Mouse (Mus musculus) lung, postnatal 36 days (tissue): ENCODE measurements around the gene Olfr270.
A peak's percentile ranks its signal among the peaks of the same experiment; 100 is the strongest.

Experiments used
- DNase-seq: peaks from one replicate; pipeline ENCODE4 v3.0.0; 2022; ENCODE audit warnings: mixed read lengths

The Olfr270 gene

DNA sequence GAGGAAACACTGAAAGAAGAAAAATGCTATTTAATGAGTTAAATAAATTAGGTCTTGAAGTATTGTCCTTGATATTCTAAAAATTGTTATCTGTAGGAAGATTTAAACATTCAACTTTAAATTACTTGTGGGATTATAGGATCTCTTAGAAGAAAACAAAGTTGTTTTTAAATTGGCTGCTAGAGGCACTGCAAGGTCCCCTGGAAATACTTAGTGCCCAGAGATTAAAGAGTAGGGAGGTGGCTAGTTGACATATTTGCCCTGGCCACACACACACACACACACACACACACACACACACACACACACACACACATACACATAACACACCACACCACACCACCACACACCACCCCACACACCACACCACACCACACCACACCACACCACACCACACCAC is at the start of gene Olfr270:
Gene Olfr270, plus strand, starts transcription at position 301 of the 400 bp plus-strand sequence.
- no peak for DNase-seq

DNA sequence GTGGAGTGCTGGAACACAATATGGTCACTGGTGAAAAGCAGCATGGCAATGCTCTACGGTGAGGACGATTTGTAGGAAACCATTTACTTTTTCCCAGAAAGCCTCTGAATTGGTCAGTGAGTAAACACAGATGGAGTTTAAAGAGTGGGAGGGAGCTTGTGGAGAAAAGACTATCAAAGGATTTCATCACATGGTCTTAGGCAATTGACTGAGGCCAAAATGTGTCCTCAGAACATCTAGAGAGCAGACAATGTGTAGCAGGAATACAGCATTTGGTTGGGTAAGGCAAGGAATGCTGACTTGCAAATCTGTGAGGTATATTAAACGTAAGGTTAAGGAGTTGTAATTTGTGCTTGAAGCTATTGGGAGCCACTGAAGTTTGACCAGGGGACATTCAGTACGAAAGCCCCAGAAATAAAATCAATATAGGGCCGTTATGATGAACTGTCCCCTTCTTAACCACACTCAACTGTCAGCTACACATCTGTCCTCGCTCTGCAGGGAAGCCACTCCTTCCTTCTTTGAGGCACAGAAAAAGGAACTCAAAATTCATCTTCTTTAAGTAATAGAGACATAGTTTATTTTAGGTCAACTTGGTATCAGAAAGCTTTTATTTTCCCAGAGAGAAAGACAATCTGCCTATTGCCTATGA is 47.6 kb upstream of the Olfr270 start:
- DNase-seq = no peak

DNA sequence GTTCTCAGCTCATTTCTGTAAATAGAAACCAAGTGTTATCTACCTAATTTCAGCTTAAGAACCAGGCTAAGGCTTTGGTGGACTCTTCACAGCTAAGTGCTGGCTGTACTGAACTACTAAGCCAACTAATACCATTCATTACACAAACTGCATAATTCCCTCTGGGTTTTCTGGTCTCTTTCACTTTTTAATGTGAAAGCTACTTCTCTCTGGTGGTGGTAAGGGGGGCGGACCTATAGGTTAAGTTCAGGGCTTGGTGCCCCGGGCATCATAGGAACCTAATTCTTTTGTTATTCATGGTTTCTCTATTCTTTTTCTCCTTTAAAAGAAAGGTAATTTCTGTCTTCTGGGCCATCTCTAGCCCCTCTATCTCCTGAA is 47.0 kb upstream of the Olfr270 start:
- DNase-seq = no peak

DNA sequence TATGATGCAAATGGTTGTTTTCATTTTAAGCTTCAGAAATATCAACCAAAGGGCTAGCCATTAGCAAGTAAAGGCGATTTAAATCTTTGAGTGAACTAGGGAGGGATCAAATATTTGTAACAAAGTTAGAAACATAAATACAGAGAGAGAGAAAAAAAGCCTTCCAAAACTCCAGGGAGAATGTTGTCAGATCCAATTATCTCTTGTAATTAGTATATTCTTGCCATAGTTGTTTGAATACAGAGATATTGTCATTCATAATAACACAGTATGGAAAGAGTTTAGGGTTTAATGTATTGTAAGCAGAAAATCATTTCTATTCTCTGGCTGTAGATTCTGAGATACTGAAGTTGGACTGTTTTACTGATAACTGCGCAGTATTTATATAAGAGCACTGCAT is 45.3 kb upstream of the Olfr270 start, which contains the start of gene Olfr272:
Gene Olfr272, minus strand, starts transcription at position 101 of the 400 bp plus-strand sequence.
- no peak for DNase-seq

DNA sequence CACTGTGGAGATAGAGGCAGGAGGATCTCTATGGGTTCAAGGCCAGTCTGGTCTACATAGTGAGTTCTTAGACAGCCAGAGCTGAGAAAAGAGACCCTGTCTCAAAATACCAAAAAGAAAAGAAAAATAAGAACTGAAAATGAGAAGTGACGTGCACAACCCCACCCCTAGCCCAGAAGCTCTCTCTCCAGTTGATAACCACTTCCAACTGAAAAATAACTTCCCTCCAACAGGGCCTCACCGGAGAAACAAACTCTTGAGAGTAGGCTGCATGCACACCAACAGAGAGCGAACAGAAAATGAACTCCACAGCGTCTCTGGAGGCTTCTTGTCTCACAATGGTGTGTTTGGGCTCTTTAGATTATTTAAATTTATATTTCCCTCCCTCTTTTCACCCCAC is 33.9 kb upstream of the Olfr270 start:
- DNase-seq = no peak

DNA sequence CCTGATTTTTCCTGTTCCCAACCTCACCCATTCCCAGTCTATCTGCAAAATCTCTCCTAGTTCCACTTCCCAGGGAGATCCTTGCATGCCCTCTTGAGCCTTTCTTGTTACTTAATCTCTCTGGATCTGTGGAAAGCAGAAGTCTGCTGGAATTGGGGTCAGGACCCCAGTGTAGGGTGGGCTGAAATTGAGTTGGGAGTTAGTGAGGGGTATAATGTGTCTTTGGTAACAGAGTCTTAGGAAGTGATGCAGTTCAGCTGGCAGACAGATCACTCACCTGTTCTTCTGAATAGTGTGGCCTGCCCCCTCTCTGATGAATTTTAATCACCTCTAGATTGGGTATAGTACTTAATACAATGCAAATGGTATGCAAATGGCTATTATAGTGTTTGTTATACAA is 17.7 kb upstream of the Olfr270 start:
- no peak for DNase-seq

DNA sequence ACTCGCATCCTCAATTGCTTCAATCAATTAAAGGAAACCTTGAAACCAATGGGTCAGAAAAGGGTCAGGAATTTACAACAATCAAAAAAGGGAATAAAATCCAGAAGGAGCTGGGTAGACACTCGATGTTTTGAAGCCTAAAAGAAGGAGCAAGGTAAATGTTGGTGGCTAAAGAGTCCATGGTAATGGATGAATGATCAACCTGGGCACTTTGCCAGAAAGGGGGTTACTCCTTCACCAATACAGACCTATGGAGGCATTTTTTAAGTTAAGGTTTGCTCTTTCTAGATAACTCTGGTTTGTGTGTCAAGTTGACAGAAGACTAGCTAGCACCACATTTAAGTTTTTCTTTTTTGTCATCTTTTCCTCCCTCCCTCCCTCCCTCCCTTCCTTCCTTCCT is 15.3 kb upstream of the Olfr270 start:
- no peak for DNase-seq

DNA sequence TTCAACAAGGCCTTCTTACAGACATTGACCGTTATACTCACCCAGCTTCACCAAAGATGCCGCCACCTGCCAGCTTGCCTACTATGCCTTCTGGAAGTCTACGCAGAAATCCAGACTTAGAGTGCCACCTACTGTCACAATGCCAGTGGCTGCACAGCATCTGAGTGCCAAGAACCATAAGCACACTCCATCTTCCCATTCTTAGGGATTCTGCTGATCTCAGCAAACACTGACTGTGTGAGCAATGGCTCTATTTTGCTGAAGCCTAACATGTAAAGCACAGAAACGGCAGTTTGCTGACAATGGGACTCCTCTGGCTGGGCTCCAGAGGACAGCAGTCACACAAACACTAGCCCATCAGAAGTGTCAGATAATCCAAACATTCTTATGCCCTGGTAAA is 5.7 kb upstream of the Olfr270 start:
- peak; percentile 11 for DNase-seq

DNA sequence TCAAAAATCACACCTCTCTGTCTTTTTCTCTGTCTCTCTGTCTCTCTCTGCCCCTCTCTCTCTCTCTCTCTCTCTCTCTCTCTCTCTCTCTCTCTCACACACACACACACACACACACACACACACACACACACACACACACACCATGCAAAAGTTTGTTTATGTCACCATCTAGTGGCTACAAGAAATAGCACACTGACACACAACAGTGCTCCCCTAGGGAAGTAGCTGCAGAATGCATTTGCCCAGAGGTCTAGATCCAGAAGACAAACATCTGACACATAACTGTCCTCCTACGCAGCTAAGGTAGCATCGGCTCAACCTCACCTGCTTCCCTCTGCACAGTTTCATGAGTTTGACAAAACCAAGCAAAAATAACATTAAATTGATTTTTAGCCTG is 20.9 kb downstream of the Olfr270 start:
- no peak for DNase-seq

DNA sequence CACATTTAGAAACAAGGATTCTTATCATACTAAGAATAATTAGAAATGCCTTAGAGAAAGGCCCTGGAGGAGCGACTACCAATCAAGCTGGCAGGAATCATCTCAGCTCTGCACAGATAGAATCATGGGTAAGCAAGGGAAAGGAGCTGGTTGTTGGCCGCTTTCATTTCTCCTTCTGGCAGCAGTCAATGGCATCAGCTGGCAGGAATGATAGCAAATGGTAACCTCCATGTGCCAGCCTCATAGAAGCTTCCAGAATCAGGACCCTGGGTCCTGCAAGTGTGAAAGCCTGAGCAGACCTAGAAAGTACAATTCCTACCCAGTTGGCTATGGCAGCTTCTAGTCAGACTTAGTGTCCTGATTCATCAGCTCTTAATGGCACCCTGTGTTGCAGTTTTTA is 21.9 kb downstream of the Olfr270 start:
- no peak for DNase-seq

DNA sequence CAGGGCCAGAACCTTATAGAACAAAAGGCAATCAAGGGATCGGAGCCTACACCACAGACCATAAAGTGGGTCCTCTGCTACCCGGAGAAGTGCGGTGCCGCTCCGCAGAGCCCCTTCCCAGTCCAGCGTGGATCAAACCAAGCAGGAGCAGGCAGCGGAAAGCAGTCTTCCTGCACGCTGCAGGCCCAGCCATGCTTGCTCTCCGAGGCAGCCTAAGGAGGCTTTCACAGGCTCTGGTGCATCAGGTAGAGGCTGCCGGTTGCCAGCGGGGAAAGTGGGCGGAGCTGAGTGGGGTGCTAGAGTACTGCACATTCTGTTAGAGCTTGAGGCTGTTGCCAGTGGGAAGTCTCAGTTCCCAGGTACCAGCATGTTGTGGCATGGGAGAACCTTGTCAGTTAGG is 24.9 kb downstream of the Olfr270 start, which contains the start of gene Nipsnap3a:
Gene Nipsnap3a, plus strand, starts transcription at position 25 of the 400 bp plus-strand sequence.
- DNase-seq = no peak

DNA sequence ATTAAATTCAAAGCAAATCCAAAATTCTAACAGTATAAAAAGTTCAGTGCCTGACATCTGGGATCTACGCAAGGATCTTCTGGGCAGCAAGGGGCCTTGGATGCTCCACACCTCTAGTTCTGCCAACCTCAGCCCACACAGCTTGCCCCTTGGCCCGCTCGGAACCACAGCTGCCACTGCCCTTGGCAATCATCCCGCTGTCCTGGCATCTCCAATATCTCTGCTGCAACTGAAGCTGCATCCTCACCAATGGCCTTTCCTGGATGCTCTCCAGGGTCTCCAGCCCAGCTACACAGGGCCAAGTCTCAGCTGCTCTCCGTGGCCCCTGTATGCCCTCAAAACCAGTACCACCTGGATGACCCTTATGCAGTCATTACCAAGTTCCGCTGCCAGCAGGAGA is 35.1 kb downstream of the Olfr270 start:
- DNase-seq = no peak

DNA sequence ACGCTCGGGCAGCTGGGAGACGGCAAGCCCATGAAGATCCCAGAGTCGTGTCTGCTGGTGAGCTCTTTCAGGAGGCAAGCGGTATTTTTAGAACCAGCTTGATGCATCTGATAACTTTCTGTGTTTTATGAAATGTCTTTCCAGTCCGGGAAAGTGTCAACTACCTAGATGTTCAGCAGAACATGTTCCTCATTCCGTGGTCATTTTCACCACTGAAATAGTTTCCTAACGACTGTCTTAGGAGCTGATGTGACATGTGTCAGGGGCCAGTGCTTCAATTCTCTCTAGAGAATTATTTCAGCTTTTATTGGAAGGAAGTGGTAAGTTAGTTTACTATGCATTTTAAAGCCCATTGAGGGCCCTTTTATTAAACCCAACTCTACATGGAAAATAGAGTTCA is 35.8 kb downstream of the Olfr270 start:
- DNase-seq = no peak

DNA sequence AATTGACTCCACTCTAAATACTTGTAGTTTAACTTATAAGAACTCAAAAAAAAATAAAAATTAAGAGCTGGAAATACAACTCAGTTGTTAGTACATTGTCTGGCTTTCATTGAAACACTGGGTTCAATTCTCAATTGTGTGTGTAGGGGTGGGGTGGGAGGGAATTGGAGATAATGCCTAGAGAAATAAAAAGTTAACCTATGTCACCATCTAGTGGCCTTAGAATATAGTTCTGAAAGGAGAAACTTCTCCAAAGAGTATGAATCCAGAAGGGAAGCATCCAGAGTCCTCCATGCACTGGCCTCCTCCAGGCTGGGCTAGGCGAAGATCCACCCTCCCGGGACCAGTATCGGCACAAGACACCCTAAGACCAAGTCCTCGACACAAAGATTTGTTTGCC is 44.8 kb downstream of the Olfr270 start:
- no peak for DNase-seq

DNA sequence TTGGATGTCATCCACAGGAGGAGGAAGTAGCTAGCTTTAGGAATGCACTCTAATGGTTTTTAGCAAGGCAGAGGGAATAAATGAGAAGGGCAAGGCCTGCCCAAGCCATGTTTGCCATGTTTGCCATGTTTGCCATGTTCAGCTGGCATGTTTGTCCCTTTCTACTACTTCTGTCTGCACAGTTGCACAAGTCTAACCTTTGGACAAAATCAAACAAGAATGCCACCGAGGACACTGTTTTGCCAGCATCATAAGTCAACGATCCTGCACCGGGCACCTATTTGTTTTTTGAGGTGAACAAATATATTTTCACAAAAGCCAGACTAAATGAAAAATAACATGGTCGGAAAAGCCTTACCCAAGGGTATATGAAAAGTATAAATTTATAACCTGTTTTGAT is 45.5 kb downstream of the Olfr270 start:
- DNase-seq = no peak

DNA sequence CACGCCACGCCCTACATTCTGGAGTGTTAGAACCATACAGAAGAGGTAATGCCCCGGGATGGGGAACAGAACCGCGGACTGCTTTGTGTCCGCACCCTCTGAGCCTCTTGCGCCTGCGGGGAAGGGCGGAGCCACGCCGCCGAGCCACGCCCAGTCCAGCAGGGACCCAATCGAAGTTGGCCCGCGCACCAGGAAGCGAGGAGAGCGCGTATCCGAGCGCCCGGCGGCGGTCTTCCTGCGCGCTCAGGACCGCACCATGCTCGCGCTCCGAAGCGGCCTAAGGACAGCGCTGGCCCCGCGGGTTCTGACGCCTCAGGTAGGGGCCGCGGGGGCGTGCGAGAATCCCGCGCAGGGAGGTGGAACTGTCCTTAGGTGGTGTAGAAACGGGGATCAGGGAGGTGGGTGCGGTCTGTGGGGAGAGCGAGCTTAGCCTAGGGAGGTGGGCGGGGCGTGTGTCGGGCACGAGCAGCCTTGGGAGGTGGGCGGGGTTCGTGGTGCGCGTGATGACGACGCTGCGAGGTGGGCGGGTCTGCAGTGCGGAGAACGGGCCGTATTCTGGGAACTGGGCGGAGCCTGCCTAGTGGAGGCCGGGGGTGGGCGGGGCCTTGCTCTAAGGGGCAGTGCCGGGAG is 47.5 kb downstream of the Olfr270 start, which contains the start of gene Nipsnap3b:
Gene Nipsnap3b, plus strand, starts transcription at position 149 of the 630 bp plus-strand sequence.
- DNase-seq = peak; percentile 99

DNA sequence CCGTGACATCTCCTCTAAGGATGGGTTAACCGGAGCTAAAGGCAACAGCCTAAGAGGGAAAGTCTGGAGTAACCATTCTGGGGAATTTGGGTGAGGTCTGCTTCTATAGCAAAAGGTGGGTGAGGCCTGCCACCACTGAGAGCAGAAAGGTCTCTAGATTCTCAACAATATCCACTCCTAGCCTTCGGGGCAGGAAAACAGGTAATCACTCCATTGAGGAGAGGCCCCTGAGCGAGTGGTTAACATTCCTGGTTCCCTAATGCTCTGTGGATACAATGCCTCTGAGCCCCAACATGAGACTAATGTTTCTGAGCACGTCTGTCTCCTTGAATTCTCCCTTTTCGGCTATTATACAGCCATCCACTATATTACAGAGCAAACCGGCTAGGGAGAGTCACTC is 50.1 kb downstream of the Olfr270 start:
- DNase-seq = no peak

DNA sequence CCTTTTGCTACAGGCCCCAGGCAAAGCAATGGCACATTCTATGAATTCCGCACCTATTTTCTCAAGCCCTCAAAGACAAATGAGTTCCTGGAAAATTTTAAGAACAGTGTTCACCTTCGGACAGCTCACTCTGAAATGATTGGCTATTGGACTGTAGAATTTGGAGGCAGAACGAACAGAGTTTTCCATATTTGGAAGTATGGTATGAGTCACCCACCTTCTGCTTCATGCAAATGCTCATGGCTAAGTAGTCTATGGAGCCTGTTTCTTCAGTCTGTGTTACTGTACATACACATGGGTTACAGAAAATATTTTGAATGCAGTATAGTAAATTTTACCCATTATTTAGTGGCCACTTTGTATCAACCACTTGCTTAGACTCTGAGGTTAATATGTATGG is 50.7 kb downstream of the Olfr270 start:
- no peak for DNase-seq

DNA sequence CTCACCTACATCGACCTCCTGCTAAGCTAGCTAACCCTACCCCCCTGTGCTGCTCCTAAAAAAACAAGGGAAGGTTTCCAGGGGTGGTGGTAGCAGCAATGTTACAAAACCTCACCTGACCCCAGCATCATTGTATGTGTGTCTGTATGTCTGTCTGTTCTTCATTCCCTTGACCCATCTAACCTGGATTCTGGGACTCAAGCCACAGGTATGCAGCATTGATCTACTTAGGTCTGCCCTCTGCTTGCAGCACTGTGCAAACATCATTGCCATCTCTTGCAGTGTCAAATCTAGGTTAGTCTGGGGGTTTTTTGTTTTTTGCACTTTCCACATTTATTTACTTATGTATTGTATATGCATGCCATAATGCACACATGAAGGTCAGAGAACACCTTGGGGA is 54.0 kb downstream of the Olfr270 start:
- DNase-seq = no peak
